Mouse (Mus musculus) lung, adult 2 months (tissue): ENCODE data around the gene Nps.

Experiments used
- CTCF ChIP-seq: fragments of 200-500 bp; IDR thresholded peaks from 2 replicates; pipeline ENCODE4 v1.5.1; 2011; ENCODE audit warnings: mild to moderate bottlenecking, low read length, control low read depth; ENCODE audit not compliant: insufficient read depth
- POLR2A ChIP-seq: fragments of 200-500 bp; IDR thresholded peaks from 2 replicates; pipeline ENCODE4 v1.6.1; 2011; ENCODE audit warnings: low read depth, mild to moderate bottlenecking, control low read depth, low read length, borderline replicate concordance; ENCODE audit errors: extremely low read depth

DNA sequence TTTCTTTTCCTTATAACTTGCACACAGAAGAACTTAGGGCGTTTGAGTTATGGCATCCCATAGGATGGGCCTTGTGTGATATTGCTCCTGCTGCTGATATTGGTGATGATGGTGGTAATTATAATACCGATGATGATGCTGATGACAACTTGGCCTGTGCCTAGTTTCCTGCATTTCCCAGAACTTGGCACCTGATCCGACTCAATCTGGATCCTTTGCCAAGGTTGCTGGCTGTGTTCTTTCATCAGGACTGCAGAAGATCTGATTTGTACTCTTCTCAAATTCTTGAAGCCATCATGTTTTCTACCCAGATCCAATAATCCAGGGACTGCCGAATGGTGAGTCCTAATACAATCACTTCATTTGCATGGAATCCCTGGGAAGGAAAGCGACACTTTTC is 32.5 kb upstream of the Nps start:
- no peak for TF ChIP-seq CTCF
- TF ChIP-seq POLR2A: no peak
